Mouse (Mus musculus): ENCODE results near the gene Cyb561d1. TPM values are rescaled to one million over a fixed set of nuclear protein-coding genes. Genes with fewer than 3 reads are reported as not detected.

Gene Cyb561d1
- total and polyA plus RNA-seq, 3 experiments = 2.2 to 4.1 (median 2.6) TPM

GRCm38 (mm10) chr3:108152290-108152689 lies 48.7 kb downstream of the Cyb561d1 start:
- no peaks in the 10 kb centered on the region for H3K9me3 ChIP-seq (replicated peaks; ENCODE audit: low read length)
- in situ Hi-C loops (cut with MboI; ENCODE audit: low pct_ligation_motif_present, low pct_unique_long_range_greater_than_20kb, low sequenced_read_pairs) (no loop called here), dilution Hi-C loops (cut with MboI; ENCODE audit: extremely low pct_ligation_motif_present, extremely low pct_unique_long_range_greater_than_20kb, low sequenced_read_pairs) (no loop called here)
- H3K27ac ChIP-seq (ENCODE audit: insufficient read depth, low read depth) = no peak overlapping the region
- peaks cover 5% of the 10 kb centered on the region for H3K27me3 ChIP-seq (replicated peaks)
- peaks cover 0 to 8% of the 10 kb centered on the region in 2 experiments; a peak in 2 of 4 replicates for H3K4me1 ChIP-seq (ENCODE audit: control insufficient read depth in 1 of 2, insufficient read depth in 2 of 2)
- no peaks in the 10 kb centered on the region for H3K79me2 ChIP-seq (replicated peaks; ENCODE audit: control insufficient read depth, extremely low read depth, insufficient read depth, poor library complexity, severe bottlenecking)
- H3K9ac ChIP-seq (ENCODE audit: insufficient read depth, low read depth) = no peak overlapping the region
- H3K4me3 ChIP-seq (replicated peaks in 1 of 3; ENCODE audit: low read depth in 2 of 3, low read length in 2 of 3, poor library complexity in 1 of 3) = no peak overlapping the region
- TF ChIP-seq CTCF (conservative IDR thresholded peaks at IDR 0.05 in 1 of 2, IDR thresholded peaks at IDR 0.05 in 1 of 2; ENCODE audit: low read depth in 2 of 2, low read length in 2 of 2) (no peak), ZKSCAN1 (IDR thresholded peaks at IDR 0.05; ENCODE audit: borderline replicate concordance, low read depth, low read length) (no peak)
- H3K4me2 ChIP-seq (ENCODE audit: insufficient read depth, low read depth, poor library complexity, severe bottlenecking) = no peak overlapping the region
- DNase-seq (ENCODE audit: extremely low read depth) = no peak
- peaks cover 0 to 22% of the 10 kb centered on the region in 2 experiments for H3K36me3 ChIP-seq (replicated peaks in 1 of 2; ENCODE audit: control insufficient read depth in 1 of 2, insufficient read depth in 1 of 2, low read length in 1 of 2)

GRCm38 (mm10) chr3:108147386-108148235 lies 53.4 kb downstream of the Cyb561d1 start:
- in situ Hi-C loops (cut with MboI; ENCODE audit: low pct_ligation_motif_present, low pct_unique_long_range_greater_than_20kb, low sequenced_read_pairs) = loop anchor here (5.0 to 10.0 kb wide), 2 partner anchors 65 to 213 kb away; partner anchors contain the start of gene Gstm7
- peak overlapping the region; percentile 18; the same call in 1 of the 2 replicates for H3K27ac ChIP-seq (ENCODE audit: insufficient read depth, low read depth)
- no peaks in the 10 kb centered on the region for H3K9me3 ChIP-seq (replicated peaks; ENCODE audit: low read length)
- peak; percentile 90 for DNase-seq (ENCODE audit: extremely low read depth)
- peak overlapping the region; percentile 90 for H3K9ac ChIP-seq (ENCODE audit: insufficient read depth, low read depth)
- peak overlapping the region; percentile 96 for H3K4me2 ChIP-seq (ENCODE audit: insufficient read depth, low read depth, poor library complexity, severe bottlenecking)
- H3K4me1 ChIP-seq (ENCODE audit: control insufficient read depth in 1 of 2, insufficient read depth in 2 of 2) = peaks cover 0 to 25% of the 10 kb centered on the region in 2 experiments; a peak in 2 of 4 replicates
- H3K27me3 ChIP-seq (replicated peaks) = no peaks in the 10 kb centered on the region
- dilution Hi-C loops (cut with MboI; ENCODE audit: extremely low pct_ligation_motif_present, extremely low pct_unique_long_range_greater_than_20kb, low sequenced_read_pairs) = no loop called here
- peaks cover 26% of the 10 kb centered on the region for H3K79me2 ChIP-seq (replicated peaks; ENCODE audit: control insufficient read depth, extremely low read depth, insufficient read depth, poor library complexity, severe bottlenecking)
- peak overlapping the region; percentile 25 to 39 (median 26) for H3K4me3 ChIP-seq (replicated peaks in 1 of 3; ENCODE audit: low read depth in 2 of 3, low read length in 2 of 3, poor library complexity in 1 of 3)
- H3K36me3 ChIP-seq (replicated peaks in 1 of 2; ENCODE audit: control insufficient read depth in 1 of 2, insufficient read depth in 1 of 2, low read length in 1 of 2) = peaks cover 0 to 32% of the 10 kb centered on the region in 2 experiments
- no peak for TF ChIP-seq E2F4 (IDR thresholded peaks at IDR 0.05; ENCODE audit: insufficient replicate concordance, low read depth, low read length)
- no peak for TF ChIP-seq ZKSCAN1 (IDR thresholded peaks at IDR 0.05; ENCODE audit: borderline replicate concordance, low read depth, low read length)
- TF ChIP-seq POLR2AphosphoS2 (IDR thresholded peaks at IDR 0.05; ENCODE audit: low read depth, low read length) = no peak
- no peak for TF ChIP-seq MYC (IDR thresholded peaks at IDR 0.05; ENCODE audit: low read depth, low read length)
- TF ChIP-seq MEF2A (IDR thresholded peaks at IDR 0.05; ENCODE audit: borderline replicate concordance, low read depth, low read length) = peak; percentile 63; the same call in 1 of the 2 replicates
- TF ChIP-seq KAT2A (IDR thresholded peaks at IDR 0.05; ENCODE audit: insufficient replicate concordance, low read length) = no peak
- peak; percentile 34; the same call in 1 of the 2 replicates for TF ChIP-seq POLR2A (IDR thresholded peaks at IDR 0.05; ENCODE audit: low read depth, low read length)
- peak; percentile 47; the same call in 1 of the 2 replicates for TF ChIP-seq TCF12 (IDR thresholded peaks at IDR 0.05; ENCODE audit: low read depth, low read length)
- peak; percentile 70 to 98; a peak in 3 of 4 replicates for TF ChIP-seq CTCF (conservative IDR thresholded peaks at IDR 0.05 in 1 of 2, IDR thresholded peaks at IDR 0.05 in 1 of 2; ENCODE audit: low read depth in 2 of 2, low read length in 2 of 2)
- no peak for TF ChIP-seq USF1 (IDR thresholded peaks at IDR 0.05; ENCODE audit: low read depth, low read length)
- no peak for TF ChIP-seq UBTF (IDR thresholded peaks at IDR 0.05; ENCODE audit: low read depth, low read length)
- no peak; the same call in 1 of the 2 replicates for TF ChIP-seq ETS1 (conservative IDR thresholded peaks at IDR 0.05; ENCODE audit: low read depth, low read length)
- TF ChIP-seq NELFE (IDR thresholded peaks at IDR 0.05; ENCODE audit: low read depth, low read length) = peak; percentile 66; the same call in 1 of the 2 replicates
- TF ChIP-seq ZMIZ1 (IDR thresholded peaks at IDR 0.05; ENCODE audit: low read depth, low read length) = no peak
- no peak for TF ChIP-seq MAX (IDR thresholded peaks at IDR 0.05; ENCODE audit: low read length)
- TF ChIP-seq JUND (conservative IDR thresholded peaks at IDR 0.05; ENCODE audit: low read depth, low read length) = peak; percentile 99
- peak; percentile 51; the same call in 1 of the 2 replicates for TF ChIP-seq NRF1 (IDR thresholded peaks at IDR 0.05; ENCODE audit: low read depth, low read length)
- TF ChIP-seq JUN (IDR thresholded peaks at IDR 0.05; ENCODE audit: insufficient read depth, low read depth, low read length) = no peak; the same call in 1 of the 2 replicates
- TF ChIP-seq RAD21 (IDR thresholded peaks at IDR 0.05; ENCODE audit: low read depth, low read length) = peak; percentile 94
- peak; percentile 58; the same call in 1 of the 2 replicates for TF ChIP-seq TBP (conservative IDR thresholded peaks at IDR 0.05; ENCODE audit: low read depth, low read length)
- TF ChIP-seq PAX5 (IDR thresholded peaks at IDR 0.05; ENCODE audit: low read length) = no peak
- TF ChIP-seq ELF1 (IDR thresholded peaks at IDR 0.05; ENCODE audit: low read depth, low read length) = peak; percentile 49; the same call in 1 of the 2 replicates
- peak; percentile 56 for TF ChIP-seq EP300 (IDR thresholded peaks at IDR 0.05; ENCODE audit: low read length)
- peak; percentile 13; the same call in 1 of the 2 replicates for TF ChIP-seq ZNF384 (IDR thresholded peaks at IDR 0.05; ENCODE audit: low read depth, low read length)
- no peak for TF ChIP-seq BHLHE40 (IDR thresholded peaks at IDR 0.05; ENCODE audit: low read depth, low read length)
- no peak for TF ChIP-seq RCOR1 (conservative IDR thresholded peaks at IDR 0.05; ENCODE audit: low read depth, low read length)
- TF ChIP-seq MAFK (IDR thresholded peaks at IDR 0.05; ENCODE audit: insufficient replicate concordance, low read length) = no peak
- TF ChIP-seq USF2 (conservative IDR thresholded peaks at IDR 0.05; ENCODE audit: low read depth, low read length) = no peak
- TF ChIP-seq IRF4 (IDR thresholded peaks at IDR 0.05; ENCODE audit: low read depth, low read length) = peak; percentile 77
